Mouse (Mus musculus) stomach, postnatal 0 days (tissue): ENCODE measurements around the gene Mypop.

Experiments
- CTCF ChIP-seq: IDR thresholded peaks from 2 replicates; pipeline ENCODE4 v1.5.1; 2016; ENCODE audit warnings: antibody characterized with exemption, low read depth, mild to moderate bottlenecking, moderate library complexity
- EP300 ChIP-seq: optimal IDR thresholded peaks from 2 replicates; pipeline ENCODE3; 2016; ENCODE audit warnings: antibody characterized with exemption

GRCm38 (mm10) chr7:19017909-19018308 lies 26.9 kb downstream of the Mypop start:
- no peak for TF ChIP-seq CTCF
- no peak for TF ChIP-seq EP300
